Mouse (Mus musculus): ENCODE data around the gene Mbtps1.

DNA sequence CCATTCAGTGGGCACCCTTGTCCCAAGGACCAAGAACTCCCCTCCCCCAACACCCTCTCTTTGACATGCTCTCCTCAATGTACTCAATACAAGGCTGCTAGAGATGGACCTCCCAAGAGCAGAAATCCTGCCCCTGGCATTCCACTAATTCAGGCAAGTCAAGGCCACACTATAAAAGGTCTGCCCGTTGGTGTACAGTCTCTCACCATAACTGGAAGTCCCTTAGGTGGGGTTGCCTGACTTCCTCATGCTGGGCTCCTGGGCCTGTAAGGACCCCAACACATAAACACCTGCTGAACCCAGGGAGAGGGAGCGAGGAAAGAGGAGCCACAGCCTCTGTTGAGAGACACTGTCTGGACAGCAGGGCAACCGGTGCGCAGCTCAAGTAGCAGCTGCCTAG, 45.2 kb upstream of the Mbtps1 start:
- no peak for TF ChIP-seq CHD2 (IDR thresholded peaks at IDR 0.05; ENCODE audit: low read depth, low read length)
- TF ChIP-seq ZNF384 (IDR thresholded peaks at IDR 0.05; ENCODE audit: low read depth, low read length): no peak
- TF ChIP-seq HCFC1 (IDR thresholded peaks at IDR 0.05; ENCODE audit: borderline replicate concordance, insufficient read depth, low read length): no peak
- no peak for TF ChIP-seq ZC3H11A (IDR thresholded peaks at IDR 0.05; ENCODE audit: borderline replicate concordance, low read depth, low read length)

Data from ES-E14 (cell line).